In genomic region chr7:28741368-28741708, GRCm38 (mm10) we compare ENCODE assay signal across 8 mouse cellular contexts. TPM values are rescaled to one million over a fixed set of nuclear protein-coding genes. Genes with fewer than 3 reads are reported as not detected.
DNase-seq lines count a peak whose midpoint lies in the region; ATAC-seq and TF ChIP-seq lines count a peak whose summit lies in the region.

No protein-coding gene starts in this region.

- peaks cover 18% of the 10 kb centered on the region for H3K4me1 ChIP-seq in embryonic facial prominence, embryonic 13.5 days
- H3K4me1 ChIP-seq in midbrain, embryonic 16.5 days (ENCODE audit: control insufficient read depth, insufficient read depth, low read length), result peaks cover 7% of the 10 kb centered on the region

- no peak for TF ChIP-seq CTCF in left cerebral cortex, adult 2 months (IDR thresholded peaks at IDR 0.05)

- no peaks in the 10 kb centered on the region for H3K27me3 ChIP-seq in embryonic facial prominence, embryonic 13.5 days
- H3K27me3 ChIP-seq in midbrain, embryonic 16.5 days (ENCODE audit: control insufficient read depth, insufficient read depth, low read depth, low read length), result no peaks in the 10 kb centered on the region

- peak overlapping the region; percentile 87 for H3K4me2 ChIP-seq in embryonic facial prominence, embryonic 13.5 days
- peak overlapping the region; percentile 72 for H3K4me2 ChIP-seq in midbrain, embryonic 16.5 days (ENCODE audit: low read length)

- H3K9me3 ChIP-seq in embryonic facial prominence, embryonic 13.5 days, result no peaks in the 10 kb centered on the region
- H3K9me3 ChIP-seq in midbrain, embryonic 16.5 days (replicated peaks; ENCODE audit: control insufficient read depth, low read length, poor library complexity, severe bottlenecking), result no peaks in the 10 kb centered on the region

- ATAC-seq in embryonic facial prominence, embryonic 13.5 days (ENCODE audit: insufficient number of reproducible peaks, insufficient read depth, low FRiP score, low TSS enrichment, low read depth), result no peak
- ATAC-seq in inflammation-experienced regulatory T-cells, adult 6 months, result peak; percentile 19
- peak; percentile 26; the same call in 1 of the 2 replicates for ATAC-seq in midbrain, embryonic 16.5 days
- ATAC-seq in CD4-positive, CD25-positive, alpha-beta regulatory T cell, adult 4 months, result no peak

- H3K9ac ChIP-seq in embryonic facial prominence, embryonic 13.5 days, result peak overlapping the region; percentile 88
- peak overlapping the region; percentile 61 for H3K9ac ChIP-seq in midbrain, embryonic 16.5 days (ENCODE audit: low read depth, low read length)

- no peak for DNase-seq in left cerebral cortex, adult 2 months (ENCODE audit: extremely low spot score in 1 of 2, low spot score in 2 of 2)
- no peak for DNase-seq in left cerebral cortex, postnatal 14 days (ENCODE audit: low spot score in 2 of 2)
- no peak for DNase-seq in gastrocnemius, postnatal 25 days
- no peak for DNase-seq in adrenal gland, postnatal 4 days (ENCODE audit: low spot score in 2 of 2)

- H3K4me3 ChIP-seq in left cerebral cortex, adult 2 months, result peak overlapping the region; percentile 64
- peak overlapping the region; percentile 78 for H3K4me3 ChIP-seq in embryonic facial prominence, embryonic 13.5 days
- H3K4me3 ChIP-seq in midbrain, embryonic 16.5 days (ENCODE audit: low read depth, low read length), result peak overlapping the region; percentile 66

- H3K36me3 ChIP-seq in embryonic facial prominence, embryonic 13.5 days, result peaks cover 63% of the 10 kb centered on the region
- H3K36me3 ChIP-seq in midbrain, embryonic 16.5 days (ENCODE audit: control insufficient read depth, insufficient read depth, low read length), result peaks cover 11% of the 10 kb centered on the region; the same call in 1 of the 2 replicates

- peak overlapping the region; percentile 82 for H3K27ac ChIP-seq in left cerebral cortex, adult 2 months
- peak overlapping the region; percentile 71 for H3K27ac ChIP-seq in embryonic facial prominence, embryonic 13.5 days
- peak overlapping the region; percentile 48 for H3K27ac ChIP-seq in midbrain, embryonic 16.5 days (ENCODE audit: low read length)

- 1% methylated on average over 13 of the region's 13 CpGs for WGBS in embryonic facial prominence, embryonic 13.5 days
- WGBS in midbrain, embryonic 16.5 days, result 2% methylated on average over 13 of the region's 13 CpGs

- intact Hi-C loops in left cerebral cortex, adult 2 months (cut with DNase I), result no loop called here
- intact Hi-C loops in left cerebral cortex, postnatal 14 days (cut with DNase I), result no loop called here

RNA-seq across cellular contexts. Expression of gene Mrps12, which starts 0.3 kb away (rescaled TPM):
- total RNA-seq in left cerebral cortex, adult 2 months (2021), result 10 to 100 TPM; 58.3 to 69.0 TPM
- total RNA-seq in left cerebral cortex, postnatal 14 days (2021), result 10 to 100 TPM; 60.4 to 66.5 TPM
- polyA plus RNA-seq in embryonic facial prominence, embryonic 13.5 days (2015; fragmentation: Nextera tagmentation; extraction: Ambion mirVana), result 127 and 132 TPM in 2 replicates
- 10 to 100 TPM; 55.8 to 67.1 (median 65.2) TPM for polyA plus RNA-seq in inflammation-experienced regulatory T-cells, adult 6 months (2017; shearing (Covaris generic))
- 95.8 and 99.4 TPM in 2 replicates for polyA plus RNA-seq in midbrain, embryonic 16.5 days (2015; fragmentation: Nextera tagmentation; extraction: Ambion mirVana)
- 10 to 100 TPM; 66.3 to 68.5 TPM for polyA plus RNA-seq in CD4-positive, CD25-positive, alpha-beta regulatory T cell, adult 4 months (2017; shearing (Covaris generic))
- 10 to 100 TPM; 35.2 to 46.5 TPM for total RNA-seq in gastrocnemius, postnatal 25 days (2021)
- total RNA-seq in adrenal gland, postnatal 4 days (2021), result 10 to 100 TPM; 59.7 to 63.5 TPM

RNA-seq across cellular contexts. Expression of gene Sars2, which starts 0.5 kb away (rescaled TPM):
- total RNA-seq in left cerebral cortex, adult 2 months (2021), result 10 to 100 TPM; 13.0 to 13.9 TPM
- total RNA-seq in left cerebral cortex, postnatal 14 days (2021), result 10 to 100 TPM; 13.0 to 17.9 TPM
- 27.3 and 30.8 TPM in 2 replicates for polyA plus RNA-seq in embryonic facial prominence, embryonic 13.5 days (2015; fragmentation: Nextera tagmentation; extraction: Ambion mirVana)
- 10 to 100 TPM in 2 of 3 experiments, 1 to 10 TPM in 1; 9.1 to 13.2 (median 10.8) TPM for polyA plus RNA-seq in inflammation-experienced regulatory T-cells, adult 6 months (2017; shearing (Covaris generic))
- polyA plus RNA-seq in midbrain, embryonic 16.5 days (2015; fragmentation: Nextera tagmentation; extraction: Ambion mirVana), result 15.6 and 16.4 TPM in 2 replicates
- 10 to 100 TPM in 1 of 2 experiments, 1 to 10 TPM in 1; 8.5 to 11.7 TPM for polyA plus RNA-seq in CD4-positive, CD25-positive, alpha-beta regulatory T cell, adult 4 months (2017; shearing (Covaris generic))
- total RNA-seq in gastrocnemius, postnatal 25 days (2021), result 10 to 100 TPM; 13.5 to 15.6 TPM
- total RNA-seq in adrenal gland, postnatal 4 days (2021), result 10 to 100 TPM; 25.0 to 27.0 TPM

RNA-seq across cellular contexts. Expression of gene Ccer2, which starts 14.6 kb away (rescaled TPM):
- total RNA-seq in left cerebral cortex, adult 2 months (2021), result 1 to 10 TPM; 1.0 to 1.9 TPM
- total RNA-seq in left cerebral cortex, postnatal 14 days (2021), result 1 to 10 TPM; 1.3 TPM
- 0.89 and 2.1 TPM in 2 replicates for polyA plus RNA-seq in embryonic facial prominence, embryonic 13.5 days (2015; fragmentation: Nextera tagmentation; extraction: Ambion mirVana)
- not detected for polyA plus RNA-seq in inflammation-experienced regulatory T-cells, adult 6 months (2017; shearing (Covaris generic))
- polyA plus RNA-seq in midbrain, embryonic 16.5 days (2015; fragmentation: Nextera tagmentation; extraction: Ambion mirVana), result 0.61 and 0.95 TPM in 2 replicates
- polyA plus RNA-seq in CD4-positive, CD25-positive, alpha-beta regulatory T cell, adult 4 months (2017; shearing (Covaris generic)), result not detected
- not detected for total RNA-seq in gastrocnemius, postnatal 25 days (2021)
- not detected for total RNA-seq in adrenal gland, postnatal 4 days (2021)

RNA-seq across cellular contexts. Expression of gene Fbxo17, which starts 24.7 kb away (rescaled TPM):
- total RNA-seq in left cerebral cortex, adult 2 months (2021), result 1 to 10 TPM; 1.9 to 2.2 TPM
- under 1 TPM; 0.88 to 0.93 TPM for total RNA-seq in left cerebral cortex, postnatal 14 days (2021)
- polyA plus RNA-seq in embryonic facial prominence, embryonic 13.5 days (2015; fragmentation: Nextera tagmentation; extraction: Ambion mirVana), result 18.1 and 21.6 TPM in 2 replicates
- polyA plus RNA-seq in inflammation-experienced regulatory T-cells, adult 6 months (2017; shearing (Covaris generic)), result 1 to 10 TPM; 1.4 to 9.9 (median 6.4) TPM
- polyA plus RNA-seq in midbrain, embryonic 16.5 days (2015; fragmentation: Nextera tagmentation; extraction: Ambion mirVana), result 3.2 and 5.2 TPM in 2 replicates
- 10 to 100 TPM in 1 of 2 experiments, 1 to 10 TPM in 1; 9.8 to 15.6 TPM for polyA plus RNA-seq in CD4-positive, CD25-positive, alpha-beta regulatory T cell, adult 4 months (2017; shearing (Covaris generic))
- total RNA-seq in gastrocnemius, postnatal 25 days (2021), result 1 to 10 TPM; 5.7 to 6.0 TPM
- total RNA-seq in adrenal gland, postnatal 4 days (2021), result 10 to 100 TPM; 10.1 to 10.6 TPM

RNA-seq across cellular contexts. Expression of gene Sirt2, which starts 25.2 kb away (rescaled TPM):
- total RNA-seq in left cerebral cortex, adult 2 months (2021), result 100 to 1,000 TPM; 119 to 122 TPM
- 100 to 1,000 TPM; 189 to 230 TPM for total RNA-seq in left cerebral cortex, postnatal 14 days (2021)
- polyA plus RNA-seq in embryonic facial prominence, embryonic 13.5 days (2015; fragmentation: Nextera tagmentation; extraction: Ambion mirVana), result 73.2 and 76.6 TPM in 2 replicates
- polyA plus RNA-seq in inflammation-experienced regulatory T-cells, adult 6 months (2017; shearing (Covaris generic)), result 100 to 1,000 TPM in 1 of 3 experiments, 10 to 100 TPM in 2; 65.3 to 134 (median 90.9) TPM
- polyA plus RNA-seq in midbrain, embryonic 16.5 days (2015; fragmentation: Nextera tagmentation; extraction: Ambion mirVana), result 117 and 121 TPM in 2 replicates
- 100 to 1,000 TPM in 1 of 2 experiments, 10 to 100 TPM in 1; 96.8 to 128 TPM for polyA plus RNA-seq in CD4-positive, CD25-positive, alpha-beta regulatory T cell, adult 4 months (2017; shearing (Covaris generic))
- total RNA-seq in gastrocnemius, postnatal 25 days (2021), result 10 to 100 TPM; 81.6 to 82.3 TPM
- total RNA-seq in adrenal gland, postnatal 4 days (2021), result 10 to 100 TPM; 62.8 to 66.2 TPM

Comparison
In these comparisons a context has a peak if more than half of its experiments do, and no peak if none do; other contexts are left out.
1. ATAC-seq: peak in inflammation-experienced regulatory T-cells, adult 6 months (single experiment) and midbrain, embryonic 16.5 days (single experiment); none in embryonic facial prominence, embryonic 13.5 days (single experiment) and CD4-positive, CD25-positive, alpha-beta regulatory T cell, adult 4 months (single experiment).
2. Peak in every context shown above with its lines, with median percentiles within 50 percentile points of each other: H3K27ac ChIP-seq and H3K4me3 ChIP-seq.